ENCODE assay signal across 11 mouse cellular contexts in the genomic region with DNA sequence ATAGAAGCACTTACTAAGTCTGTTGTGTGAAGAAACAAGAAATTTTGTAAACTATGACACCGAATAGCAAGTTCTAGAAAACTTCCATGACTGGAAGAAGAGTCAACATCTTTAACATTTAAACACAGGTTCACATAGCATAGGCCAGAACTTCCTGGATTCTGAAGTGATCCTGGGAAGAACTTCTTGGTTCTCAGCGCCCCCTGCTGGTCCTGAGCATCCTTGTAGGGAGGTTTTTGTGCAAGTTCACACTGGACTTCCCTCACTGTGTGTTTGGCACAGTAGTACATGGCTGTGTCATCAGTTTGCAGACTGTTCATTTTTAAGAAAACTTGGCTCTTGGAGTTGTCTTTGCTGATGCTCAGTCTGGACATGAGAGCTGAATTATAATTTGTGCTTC.
DNase-seq lines count a peak whose midpoint lies in the region; ATAC-seq and TF ChIP-seq lines count a peak whose summit lies in the region.
"Had no signal": no experiment of that assay in that cellular context is flagged by ENCODE, and none has a peak within 500 bp of the region (broad histone marks: within the 10 kb centered on the region; RNA-seq: fewer than 3 reads in every experiment).

No protein-coding gene starts in this region.

- H3K27ac ChIP-seq in small intestine, adult 2 months (ENCODE audit: insufficient read depth, low read depth, low read length): no peak overlapping the region
- H3K27ac ChIP-seq: intestine, embryonic 15.5 days; liver, embryonic 15.5 days had no signal

- TF ChIP-seq POLR2A in small intestine, adult 2 months (IDR thresholded peaks at IDR 0.05; ENCODE audit: low read depth, low read length): no peak

- no peaks in the 10 kb centered on the region for H3K27me3 ChIP-seq in small intestine, adult 2 months (ENCODE audit: control insufficient read depth, insufficient read depth, low read length)
- H3K27me3 ChIP-seq: intestine, embryonic 15.5 days; liver, embryonic 15.5 days had no signal

- no peaks in the 10 kb centered on the region for H3K4me1 ChIP-seq in small intestine, adult 2 months (ENCODE audit: control insufficient read depth, insufficient read depth, insufficient read length, low read length)
- H3K4me1 ChIP-seq: intestine, embryonic 15.5 days; liver, embryonic 15.5 days had no signal

- WGBS in small intestine, adult 2 months: 21% methylated on average over 2 of the region's 2 CpGs

- peak; percentile 20; the same call in 1 of the 2 replicates for TF ChIP-seq CTCF in small intestine, adult 2 months (IDR thresholded peaks at IDR 0.05; ENCODE audit: extremely low read depth, insufficient read length, insufficient replicate concordance, low read depth, low read length)

- H3K4me3 ChIP-seq in small intestine, adult 2 months (ENCODE audit: low read depth, low read length): no peak overlapping the region
- H3K4me3 ChIP-seq: intestine, embryonic 15.5 days; liver, embryonic 15.5 days had no signal

- no peak for ATAC-seq in CD4-positive, CD25-positive, alpha-beta regulatory T cell, adult 4 months
- ATAC-seq: intestine, embryonic 15.5 days had no signal

- no peaks in the 10 kb centered on the region for H3K36me3 ChIP-seq in small intestine, adult 2 months (ENCODE audit: control insufficient read depth, insufficient read depth, low read length)
- H3K36me3 ChIP-seq: intestine, embryonic 15.5 days; liver, embryonic 15.5 days had no signal

- peak; percentile 41 for DNase-seq in CD4-positive, CD25-positive, alpha-beta regulatory T cell, adult 2 months (ENCODE audit: low read depth, low spot score)
- DNase-seq in lung, postnatal 10 days: peak; percentile 3
- no peak for DNase-seq in lung, adult 18-20 months
- peak; percentile 6 for DNase-seq in c-Kit-positive CD71-negative TER-119-negative erythroid progenitor cells, embryonic 14.5 days (ENCODE audit: low read depth)
- no peak for DNase-seq in ovary, postnatal 36 days (ENCODE audit: low spot score)
- DNase-seq in cerebellum, adult 11-12 months: no peak
- DNase-seq: cerebellum, adult 9-11 months had no signal

Comparison
In these comparisons a context has a peak if more than half of its experiments do, and no peak if none do; other contexts are left out.
1. DNase-seq: peak in CD4-positive, CD25-positive, alpha-beta regulatory T cell, adult 2 months (single experiment), lung, postnatal 10 days (single experiment) and c-Kit-positive CD71-negative TER-119-negative erythroid progenitor cells, embryonic 14.5 days (single experiment); none in lung, adult 18-20 months (0 of 2), ovary, postnatal 36 days (single experiment) and cerebellum, adult 11-12 months (single experiment).